Mouse (Mus musculus) erythroblast, adult 5-6 weeks (primary cell): Measurements from ENCODE around the gene Vamp5. TPM values are rescaled to one million over a fixed set of nuclear protein-coding genes. Genes with fewer than 3 reads are reported as not detected.

Experiments used
- ATAC-seq: replicated peaks from 2 replicates; pipeline ENCODE4 v1.8.0; 2016; ENCODE audit warnings: moderate number of reproducible peaks, mild to moderate bottlenecking, moderate TSS enrichment, inconsistent platforms; ENCODE audit not compliant: poor library complexity, low FRiP score, severe bottlenecking
- total RNA-seq, 2 experiments: library from RNA; stranded (forward) in 1 of 2; stranded (reverse) in 1 of 2; fragments of 150-400 nt in 1 of 2; fragments of 200-764, 138-1000 nt in 1 of 2; gene quantifications; 2 replicates each; pipeline versions ENCODE4 v1.2.3 to v1.2.4; 2015 to 2017; ENCODE audit warnings: low replicate concordance in 2 of 2

Gene Vamp5
- total RNA-seq, 2 experiments from 2014 or later = 9.5 to 55.7 TPM

DNA sequence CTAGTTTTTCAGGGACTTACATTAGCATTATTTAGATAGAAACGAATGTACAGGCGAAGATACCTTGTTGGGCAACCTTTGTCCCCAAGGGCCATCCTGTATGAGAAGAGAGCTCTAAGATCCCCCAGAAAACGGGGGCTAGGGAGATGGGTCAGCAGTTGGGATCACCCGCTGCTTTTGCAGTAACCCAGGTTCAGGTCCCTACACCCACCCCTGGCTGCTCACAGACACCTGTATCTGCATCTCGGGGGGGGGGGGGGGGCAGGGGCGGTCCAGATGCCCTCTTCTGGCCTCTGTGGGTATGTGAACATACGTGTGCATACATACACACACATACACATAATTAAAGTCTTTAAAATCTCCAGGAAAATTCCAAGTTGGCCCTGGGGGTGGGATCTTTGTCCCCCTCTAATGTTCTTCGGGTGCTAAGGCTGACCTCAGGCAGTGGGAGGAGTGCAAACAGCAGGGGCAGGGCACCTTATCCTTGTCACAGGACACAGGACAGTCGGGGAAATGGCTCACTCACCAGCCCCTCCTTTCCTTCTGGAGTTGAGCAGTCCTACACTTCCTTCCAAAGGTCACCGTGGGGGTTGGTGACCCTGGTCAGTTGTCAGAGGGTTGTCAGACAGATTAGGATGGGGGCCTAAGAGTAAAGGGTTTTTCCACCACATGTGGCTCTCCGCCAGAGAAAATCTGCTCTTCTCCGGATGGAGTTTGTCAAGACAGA lies 10.7 kb upstream of the Vamp5 start:
- ATAC-seq = peak; percentile 61

GRCm38 (mm10) chr6:72389941-72390771 lies 9.9 kb upstream of the Vamp5 start, which contains the start of gene Vamp8:
Vamp8 (minus strand) TSS chr6:72390703.
- peak; percentile 63 for ATAC-seq

DNA sequence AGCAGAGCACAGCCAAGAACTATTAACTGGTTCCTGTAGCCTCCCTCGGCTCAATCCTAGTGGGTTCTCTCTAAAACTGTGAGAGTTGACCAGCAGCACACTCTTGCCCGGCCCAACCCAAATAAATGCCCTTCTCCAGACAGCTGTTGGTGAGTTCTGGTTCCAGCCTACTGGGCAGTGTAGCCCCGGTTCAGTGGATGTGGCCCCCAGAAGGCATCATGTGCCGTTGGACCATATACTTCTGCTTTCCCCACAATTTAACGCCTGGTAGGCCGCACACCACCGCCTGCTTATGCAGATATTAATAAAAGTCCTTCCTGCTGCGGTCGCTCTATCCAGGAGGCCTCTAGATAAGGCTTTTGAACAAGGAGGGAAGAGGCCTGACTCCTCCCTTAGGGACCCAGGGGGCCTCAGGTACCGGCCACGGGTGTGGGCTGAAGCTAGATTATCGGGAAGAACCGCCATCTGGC lies 9.2 kb upstream of the Vamp5 start:
- peak; percentile 80 for ATAC-seq

DNA sequence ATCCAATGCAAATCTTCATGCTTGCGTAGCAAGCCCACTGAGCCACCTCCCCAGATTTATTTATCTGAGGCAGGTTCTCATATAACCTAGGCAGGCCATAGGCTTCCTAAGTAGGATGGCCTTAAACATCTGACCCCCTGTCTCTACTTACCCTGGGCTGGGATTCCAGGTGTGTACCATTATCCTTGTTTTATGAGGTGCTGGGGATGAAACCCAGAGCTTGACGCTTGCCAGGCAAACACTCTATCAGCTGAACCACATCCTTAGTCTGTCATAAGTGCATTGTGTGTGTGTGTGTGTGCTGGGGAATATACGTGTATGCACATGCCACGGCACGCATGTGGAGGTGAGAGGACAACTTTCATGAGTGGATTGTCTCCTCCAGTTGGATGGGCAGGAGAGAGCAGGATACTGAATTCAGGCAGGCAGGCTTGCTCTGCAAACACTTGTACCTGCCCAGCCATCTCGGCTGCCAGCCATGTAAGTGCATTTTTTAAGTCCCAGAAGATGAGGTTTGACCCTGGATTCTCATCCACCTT lies 8.6 kb upstream of the Vamp5 start:
- ATAC-seq = no peak

GRCm38 (mm10) chr6:72388266-72388665 lies 8.0 kb upstream of the Vamp5 start:
- no peak for ATAC-seq

GRCm38 (mm10) chr6:72387816-72388215 lies 7.5 kb upstream of the Vamp5 start:
- ATAC-seq = no peak

DNA sequence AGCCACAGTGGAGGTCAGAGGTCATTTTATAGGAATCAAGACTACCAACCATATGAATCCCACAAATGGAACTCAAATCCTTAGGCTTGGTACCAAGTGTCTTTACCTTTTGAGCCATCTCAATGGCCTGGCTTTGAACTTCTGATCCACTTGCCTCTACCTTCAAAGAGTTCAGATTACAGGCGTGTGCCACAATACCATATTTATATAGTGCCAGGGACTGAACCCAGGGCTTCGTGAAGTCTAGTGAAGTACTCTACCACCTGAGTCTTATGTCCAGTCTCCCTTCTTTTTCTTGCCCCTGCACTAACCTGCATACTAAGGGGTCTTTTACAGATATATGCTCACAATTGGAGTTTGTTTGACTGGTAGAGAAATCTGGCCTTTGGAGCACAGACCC lies 6.3 kb upstream of the Vamp5 start:
- no peak for ATAC-seq

DNA sequence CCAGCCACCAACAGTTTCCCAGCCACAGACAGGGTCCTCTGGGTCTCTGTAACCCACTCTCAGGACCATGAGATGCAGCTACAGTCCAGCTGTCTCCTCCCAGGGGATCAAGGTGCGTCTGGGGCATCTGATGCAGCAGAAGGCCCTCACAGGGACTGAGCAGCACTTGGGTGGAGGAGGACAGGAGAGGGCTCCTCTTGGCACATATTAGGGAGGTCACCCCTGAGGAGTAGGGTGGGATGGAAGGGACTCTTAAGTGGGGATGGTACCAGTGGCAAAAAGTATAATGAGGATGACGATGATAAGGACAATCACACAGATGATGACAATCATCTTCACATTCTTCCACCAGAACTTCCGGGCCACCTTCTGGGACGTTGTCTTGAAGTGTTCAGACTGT lies 5.0 kb upstream of the Vamp5 start:
- no peak for ATAC-seq

GRCm38 (mm10) chr6:72383952-72384351 lies 3.7 kb upstream of the Vamp5 start:
- ATAC-seq = peak; percentile 66

DNA sequence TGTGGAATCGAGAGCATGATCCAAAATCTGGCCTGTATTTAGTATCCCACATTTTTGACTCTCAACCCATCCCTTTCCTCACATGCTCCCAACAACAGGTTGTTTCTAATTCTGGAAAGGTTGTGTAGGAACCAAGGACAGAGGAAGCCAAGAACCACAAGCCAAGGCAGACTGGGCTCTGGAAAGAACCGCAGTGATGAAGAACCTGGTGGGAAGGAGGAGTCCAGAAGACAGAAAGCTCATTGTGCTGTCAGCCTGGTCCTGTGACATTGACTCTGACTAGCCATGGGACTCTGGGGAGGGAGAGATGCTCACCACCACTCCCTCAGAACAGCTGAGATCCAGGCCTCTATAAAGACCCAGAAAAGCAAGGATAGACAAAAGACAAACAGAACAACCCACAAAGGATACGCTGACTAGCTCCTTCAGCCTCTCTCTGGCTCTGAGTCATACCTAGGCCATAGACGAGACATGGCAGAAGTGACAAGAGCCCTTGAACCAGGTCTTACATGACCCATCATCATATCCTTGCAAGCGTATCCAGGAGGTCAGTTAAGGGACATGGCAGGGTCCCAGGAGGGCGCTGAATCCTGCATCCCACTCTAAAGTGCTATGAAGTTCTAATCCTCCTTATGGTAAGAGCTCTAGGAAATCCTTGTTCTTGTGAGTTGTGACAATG lies 3.0 kb upstream of the Vamp5 start:
- ATAC-seq = no peak

DNA sequence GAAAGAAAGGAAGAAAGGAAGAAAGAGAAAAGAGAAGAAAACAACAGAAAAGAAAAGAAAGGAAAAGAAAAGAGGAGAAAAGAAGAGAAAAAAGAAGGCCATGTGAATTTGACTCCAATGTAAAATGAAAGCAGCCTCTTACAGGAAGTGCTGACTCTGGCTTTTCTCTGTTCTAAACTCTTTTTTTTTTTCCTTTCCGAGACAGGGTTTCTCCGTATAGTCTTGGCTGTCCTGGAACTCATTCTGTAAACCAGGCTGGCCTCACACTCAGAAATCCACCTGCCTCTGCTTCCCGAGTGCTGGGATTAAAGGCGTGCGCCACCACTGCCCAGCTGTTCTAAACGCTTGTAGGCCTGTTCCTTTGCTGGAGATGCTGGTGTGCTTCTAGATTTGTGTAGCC lies 2.2 kb upstream of the Vamp5 start:
- no peak for ATAC-seq

GRCm38 (mm10) chr6:72379377-72380130 lies 714 bp downstream of the Vamp5 start:
- ATAC-seq = peak; percentile 33

DNA sequence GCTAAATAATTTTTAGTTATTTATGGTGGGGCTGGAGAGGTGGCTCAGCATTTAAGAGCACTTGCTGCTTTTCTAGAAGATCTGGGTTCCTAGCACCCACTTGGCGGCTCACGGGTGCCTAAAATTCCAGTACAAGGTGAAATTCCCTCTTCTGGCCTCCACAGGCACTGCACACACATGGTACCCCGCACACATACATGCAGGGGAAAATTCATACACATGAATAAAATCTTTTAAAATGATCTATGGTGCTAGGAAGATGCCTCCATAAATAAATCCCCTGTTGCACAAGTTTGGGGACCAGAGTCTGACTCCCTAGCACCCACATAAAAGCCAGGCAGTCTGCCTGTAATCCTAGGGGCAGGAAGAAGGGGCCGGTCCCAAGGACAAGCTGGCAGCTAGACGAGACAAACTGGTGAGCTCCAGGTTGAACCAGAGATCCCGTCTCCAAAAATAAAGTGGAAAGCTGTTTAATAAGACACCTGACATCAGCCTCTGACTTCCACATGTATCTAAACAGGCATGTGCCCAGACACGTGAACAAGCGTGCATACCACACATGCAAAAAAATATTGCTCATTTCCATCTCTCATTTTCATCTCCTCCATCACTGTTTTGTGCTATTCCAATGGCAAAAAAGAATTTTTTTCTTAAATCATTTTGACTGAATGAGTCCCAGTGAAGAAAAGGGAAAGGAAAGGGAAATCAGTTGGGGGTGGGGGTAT lies 1.6 kb downstream of the Vamp5 start:
- no peak for ATAC-seq

- ATAC-seq = peak; percentile 68
Observed at GRCm38 (mm10) chr6:72374820-72375563, 5.3 kb downstream of the Vamp5 start.

GRCm38 (mm10) chr6:72374206-72374605 lies 6.1 kb downstream of the Vamp5 start:
- ATAC-seq = no peak

DNA sequence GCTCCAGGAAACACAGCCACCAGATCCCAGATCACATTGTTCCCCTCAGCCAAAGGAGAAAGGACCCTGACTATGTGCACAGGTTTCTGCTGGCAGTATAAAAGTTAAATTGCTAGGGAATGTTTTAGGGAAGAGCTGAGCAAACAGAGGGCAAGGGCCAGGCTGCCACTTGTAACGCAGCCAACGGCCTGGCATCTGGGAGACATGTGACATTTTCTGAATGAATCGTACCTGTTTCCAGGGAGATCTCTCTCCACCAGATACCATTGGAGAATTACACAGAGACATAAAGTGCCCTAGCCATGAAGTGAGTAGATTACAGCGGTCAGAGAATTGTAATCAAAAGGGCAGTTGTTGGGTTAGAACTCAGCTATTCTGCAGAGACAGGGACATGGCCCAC lies 7.1 kb downstream of the Vamp5 start:
- ATAC-seq = no peak

DNA sequence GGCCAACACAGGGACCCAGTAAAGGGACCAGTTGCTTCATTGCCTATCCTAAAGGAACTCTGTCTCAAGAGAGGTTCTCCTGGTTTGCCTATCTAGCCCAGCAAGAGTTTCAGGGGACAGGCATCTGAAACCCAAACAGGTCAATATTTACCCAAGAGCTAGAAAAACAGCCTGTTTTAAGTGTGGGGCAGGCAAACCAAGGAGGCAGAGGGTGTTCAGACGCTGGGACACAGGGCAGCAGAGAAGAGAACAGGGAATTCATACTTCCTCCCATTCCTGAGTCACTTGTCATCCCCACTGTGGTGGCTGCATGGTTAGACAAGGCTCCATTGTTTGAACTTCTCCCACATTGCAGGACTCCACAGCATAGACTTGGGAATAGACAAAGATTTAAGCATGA lies 8.7 kb downstream of the Vamp5 start:
- no peak for ATAC-seq

GRCm38 (mm10) chr6:72371147-72371546 lies 9.1 kb downstream of the Vamp5 start:
- no peak for ATAC-seq
